Mouse (Mus musculus) kidney, adult 2 months (tissue): Measurements from ENCODE around the gene Rab6b. TPM values are rescaled to one million over a fixed set of nuclear protein-coding genes. Genes with fewer than 3 reads are reported as not detected.
A peak's percentile ranks its signal among the peaks of the same experiment; 100 is the strongest.

Experiments
- DNase-seq: peaks from one replicate; pipeline ENCODE4 v3.0.0; 2021
- H3K27ac ChIP-seq: fragments of 200-500 bp; 2 replicates; pipeline ENCODE4 v1.5.1; 2012; ENCODE audit warnings: low read depth, low read length, control low read depth, inconsistent platforms; ENCODE audit not compliant: insufficient read depth
- H3K27me3 ChIP-seq: fragments of 200-500 bp; replicated peaks from 2 replicates; pipeline ENCODE4 v1.6.1; 2012; ENCODE audit warnings: mild to moderate bottlenecking, moderate library complexity, low read length, inconsistent platforms; ENCODE audit not compliant: control insufficient read depth, insufficient read depth
- H3K36me3 ChIP-seq: fragments of 200-500 bp; 2 replicates; pipeline ENCODE4 v1.6.1; 2012; ENCODE audit warnings: mild to moderate bottlenecking, moderate library complexity, low read length, inconsistent platforms; ENCODE audit not compliant: control insufficient read depth, insufficient read depth
- H3K4me1 ChIP-seq: fragments of 200-500 bp; 2 replicates; pipeline ENCODE4 v1.6.1; 2011; ENCODE audit warnings: low read length; ENCODE audit not compliant: control insufficient read depth, insufficient read depth
- H3K4me3 ChIP-seq: fragments of 200-500 bp; 2 replicates; pipeline ENCODE4 v1.5.1; 2011; ENCODE audit warnings: mild to moderate bottlenecking, low read depth, low read length, control low read depth; ENCODE audit not compliant: insufficient read depth
- CTCF ChIP-seq: fragments of 200-500 bp; conservative IDR thresholded peaks from 2 replicates; pipeline ENCODE4 v1.5.1; 2011; ENCODE audit warnings: low read depth, mild to moderate bottlenecking, control low read depth, low read length, moderate library complexity, mixed read lengths; ENCODE audit not compliant: insufficient read depth, insufficient read length
- POLR2A ChIP-seq: fragments of 200-500 bp; IDR thresholded peaks from one replicate; pipeline ENCODE4 v1.6.1; 2011; ENCODE audit warnings: low read depth, low read length, control low read depth
- WGBS: fragments of 180-500 bp; shearing (Covaris S2); methylation state at CpG from one replicate; pipeline ENCODE4 v1.1.7; 2018; 5-methylcytosine and 5-hydroxymethylcytosine counted together
- polyA plus RNA-seq: library from polyadenylated mRNA; depleted of rRNA; stranded (reverse); fragments of >200 nt; gene quantifications from 2 replicates; pipeline ENCODE4 v1.2.3, GENCODE M21; 2012

The Rab6b gene
- polyA plus RNA-seq, 1 experiment: 3.8 TPM

GRCm38 (mm10) chr9:103121546-103121945 lies 10.0 kb downstream of the Rab6b start:
- Histone ChIP-seq H3K4me1 (no peaks in the 10 kb centered on the region), H3K27me3 (no peaks in the 10 kb centered on the region), H3K36me3 (no peaks in the 10 kb centered on the region), H3K27ac (no peak overlapping the region), H3K4me3 (no peak overlapping the region)
- 79% methylated on average over 7 of the region's 7 CpGs for WGBS
- TF ChIP-seq CTCF (no peak), POLR2A (no peak)
- DNase-seq: no peak

GRCm38 (mm10) chr9:103124746-103125145 lies 13.2 kb downstream of the Rab6b start:
- TF ChIP-seq CTCF (no peak), POLR2A (no peak)
- Histone ChIP-seq H3K4me1 (no peaks in the 10 kb centered on the region), H3K4me3 (no peak overlapping the region), H3K36me3 (no peaks in the 10 kb centered on the region), H3K27ac (no peak overlapping the region), H3K27me3 (no peaks in the 10 kb centered on the region)
- no peak for DNase-seq
- 99% methylated on average over 4 of the region's 4 CpGs for WGBS

- TF ChIP-seq CTCF (no peak), POLR2A (no peak)
- H3K36me3 ChIP-seq: no peaks in the 10 kb centered on the region
- H3K4me3 ChIP-seq: no peak overlapping the region
- WGBS: 73% methylated on average over 6 of the region's 6 CpGs
- H3K27me3 ChIP-seq: no peaks in the 10 kb centered on the region
- DNase-seq: no peak
- no peaks in the 10 kb centered on the region for H3K4me1 ChIP-seq
- H3K27ac ChIP-seq: no peak overlapping the region
These were observed 22.0 kb downstream of the Rab6b start for GRCm38 (mm10) chr9:103133493-103134124.

DNA sequence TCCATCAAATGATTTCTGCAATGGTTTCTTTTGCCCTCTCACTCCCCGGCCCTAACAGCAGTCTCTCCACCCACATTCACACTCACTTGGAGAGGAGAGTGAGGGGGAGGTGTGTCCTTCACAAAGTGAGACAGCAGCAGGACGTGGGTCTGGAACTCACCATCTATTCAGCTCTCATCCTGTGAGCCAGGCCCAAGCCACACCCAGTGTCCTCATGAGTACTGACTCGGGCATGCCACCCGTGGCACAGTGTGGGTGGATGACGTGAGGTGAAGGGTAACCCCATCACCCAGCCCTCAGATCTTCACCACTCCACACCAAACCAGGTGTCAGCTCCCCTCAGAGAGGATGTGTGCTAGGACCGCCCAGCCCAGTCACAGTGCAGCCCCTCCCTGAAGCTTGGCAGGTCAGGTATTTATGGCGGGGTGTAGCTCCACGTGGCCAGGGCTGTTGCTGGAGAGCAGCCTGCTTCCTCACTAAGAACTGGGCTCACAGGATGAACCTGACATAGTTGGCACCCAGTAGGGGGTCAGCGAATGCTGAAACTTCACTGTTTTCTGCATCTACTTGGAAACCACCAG lies 23.0 kb downstream of the Rab6b start:
- DNase-seq: no peak
- H3K4me3 ChIP-seq: no peak overlapping the region
- no peaks in the 10 kb centered on the region for H3K27me3 ChIP-seq
- no peaks in the 10 kb centered on the region for H3K4me1 ChIP-seq
- no peaks in the 10 kb centered on the region for H3K36me3 ChIP-seq
- 46% methylated on average over 9 of the region's 9 CpGs for WGBS
- TF ChIP-seq POLR2A (no peak), CTCF (no peak)
- no peak overlapping the region for H3K27ac ChIP-seq

DNA sequence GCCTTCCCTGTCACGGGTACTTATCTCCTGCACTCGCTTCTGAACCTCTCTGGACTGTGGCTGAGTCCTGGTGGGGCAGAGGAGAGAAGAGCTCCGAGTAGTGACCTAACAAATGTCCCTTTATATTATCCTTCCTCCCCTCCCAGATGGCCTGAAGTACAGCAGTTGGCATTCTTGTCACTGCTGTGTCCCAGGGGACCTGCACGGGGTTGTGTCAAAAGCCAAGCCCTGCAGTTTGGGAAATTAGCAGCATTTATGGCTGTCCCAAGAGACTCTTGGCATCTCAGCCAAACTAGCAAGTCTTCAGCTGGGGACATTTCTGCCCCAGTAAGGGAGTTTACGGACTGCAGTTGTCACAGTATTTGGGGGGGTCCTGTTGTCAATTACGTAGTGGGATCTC lies 27.9 kb downstream of the Rab6b start:
- Histone ChIP-seq H3K36me3 (no peaks in the 10 kb centered on the region), H3K4me1 (no peaks in the 10 kb centered on the region), H3K4me3 (no peak overlapping the region), H3K27me3 (no peaks in the 10 kb centered on the region), H3K27ac (no peak overlapping the region)
- 66% methylated on average over 6 of the region's 6 CpGs for WGBS
- DNase-seq: peak; percentile 33
- TF ChIP-seq POLR2A (no peak), CTCF (no peak)

- 83% methylated on average over 6 of the region's 6 CpGs for WGBS
- TF ChIP-seq CTCF (no peak), POLR2A (no peak)
- H3K4me1 ChIP-seq: no peaks in the 10 kb centered on the region
- no peak overlapping the region for H3K27ac ChIP-seq
- no peak for DNase-seq
- no peak overlapping the region for H3K4me3 ChIP-seq
- no peaks in the 10 kb centered on the region for H3K36me3 ChIP-seq
- H3K27me3 ChIP-seq: no peaks in the 10 kb centered on the region
These were observed 28.8 kb downstream of the Rab6b start for GRCm38 (mm10) chr9:103140384-103140783.

DNA sequence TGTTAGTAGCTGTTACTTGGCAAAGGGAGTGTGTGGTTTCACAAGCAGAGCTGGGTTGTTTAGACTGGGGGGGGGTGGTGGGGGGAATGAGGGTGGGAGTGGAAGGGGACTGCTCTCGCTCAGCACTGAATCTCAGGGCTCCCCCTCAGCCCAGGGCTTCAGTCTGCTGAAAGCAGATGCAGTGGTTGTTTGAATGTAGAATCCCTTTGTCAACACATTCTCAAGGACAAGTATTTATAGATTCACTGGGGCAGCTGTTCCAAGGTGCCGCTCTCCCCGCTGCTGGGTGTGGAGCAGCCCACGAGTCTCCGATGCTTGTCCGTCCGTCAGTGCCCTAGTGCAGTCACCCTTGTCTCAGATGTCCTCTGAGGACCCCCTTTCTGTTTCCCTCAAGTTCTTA lies 29.7 kb downstream of the Rab6b start:
- no peak for TF ChIP-seq POLR2A
- no peak for TF ChIP-seq CTCF
- Histone ChIP-seq H3K4me3 (no peak overlapping the region), H3K36me3 (no peaks in the 10 kb centered on the region), H3K27ac (no peak overlapping the region), H3K4me1 (no peaks in the 10 kb centered on the region), H3K27me3 (no peaks in the 10 kb centered on the region)
- no peak for DNase-seq
- WGBS: 82% methylated on average over 7 of the region's 7 CpGs
